Mouse (Mus musculus) liver, embryonic 16.5 days (tissue): ENCODE measurements around the gene Gpam. TPM values are rescaled to one million over a fixed set of nuclear protein-coding genes. Genes with fewer than 3 reads are reported as not detected.

Experiments used
- ATAC-seq: fragments of 200-750 bp; cut with Nextera tagmentation; 2 replicates; pipeline ENCODE4 v1.8.0; 2017; ENCODE audit warnings: low read depth, mild to moderate bottlenecking, moderate number of reproducible peaks, moderate library complexity
- H3K27ac ChIP-seq: fragments of 300-500 bp; sonication (generic); 2 replicates; pipeline ENCODE4 v1.5.1; 2014; ENCODE audit warnings: mild to moderate bottlenecking, low read length
- H3K27me3 ChIP-seq: fragments of 300-500 bp; sonication (generic); 2 replicates; pipeline ENCODE4 v1.6.1; 2014; ENCODE audit warnings: low read depth, low read length, mixed read lengths; ENCODE audit not compliant: control insufficient read depth, insufficient read depth
- H3K36me3 ChIP-seq: fragments of 300-500 bp; sonication (generic); 2 replicates; pipeline ENCODE4 v1.6.1; 2014; ENCODE audit warnings: mild to moderate bottlenecking; ENCODE audit not compliant: control insufficient read depth, insufficient read depth
- H3K4me1 ChIP-seq: fragments of 300-500 bp; sonication (generic); 2 replicates; pipeline ENCODE4 v1.6.1; 2014; ENCODE audit warnings: low read depth, low read length, mixed read lengths; ENCODE audit not compliant: control insufficient read depth
- H3K4me2 ChIP-seq: fragments of 300-500 bp; sonication (generic); 2 replicates; pipeline ENCODE4 v1.6.1; 2014; ENCODE audit warnings: low read depth, low read length, mixed read lengths
- H3K4me3 ChIP-seq: fragments of 300-500 bp; sonication (generic); 2 replicates; pipeline ENCODE4 v1.5.1; 2014; ENCODE audit warnings: low read depth, mild to moderate bottlenecking, low read length
- H3K9ac ChIP-seq: fragments of 300-500 bp; sonication (generic); 2 replicates; pipeline ENCODE4 v1.6.1; 2014; ENCODE audit warnings: low read depth, low read length
- H3K9me3 ChIP-seq: fragments of 300-500 bp; sonication (generic); replicated peaks from 2 replicates; pipeline ENCODE4 v1.6.1; 2016; ENCODE audit warnings: low read length; ENCODE audit not compliant: control insufficient read depth
- WGBS: fragments of 180-500 bp; shearing (Covaris S2); extraction: QIAGEN DNeasy Blood & Tissue Kit; methylation state at CpG from one replicate; pipeline ENCODE4 v1.1.7; 2014; ENCODE audit not compliant: insufficient replicate concordance; 5-methylcytosine and 5-hydroxymethylcytosine counted together
- polyA plus RNA-seq: library from polyadenylated mRNA; unstranded; fragments of >200 nt; fragmentation: Nextera tagmentation; extraction: Ambion mirVana; gene quantifications from 2 replicates; pipeline ENCODE4 v1.2.1, GENCODE M21; 2015

The Gpam gene
- polyA plus RNA-seq, 1 experiment from 2014 or later: 45.2 TPM

DNA sequence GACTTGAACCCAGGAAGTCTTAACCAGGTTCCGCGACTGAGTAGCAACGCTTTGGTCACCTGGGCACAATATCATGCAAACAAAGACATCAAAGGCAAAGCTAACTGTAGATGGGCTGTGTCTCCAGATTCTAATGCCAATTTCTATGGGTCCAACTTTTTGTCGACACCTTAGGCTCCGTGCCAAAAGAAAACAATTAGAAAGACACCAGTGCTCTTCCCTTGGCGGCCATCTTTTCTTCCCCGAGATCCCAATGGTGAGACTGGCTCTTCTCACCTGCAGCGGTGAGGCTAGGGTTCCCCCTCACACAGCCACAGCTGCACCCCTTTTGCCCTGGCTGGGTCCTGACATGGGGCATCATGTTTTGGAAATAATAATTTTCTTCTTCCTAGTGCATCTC lies 64.5 kb downstream of the Gpam start:
- ATAC-seq: no peak
- Histone ChIP-seq H3K27me3 (no peaks in the 10 kb centered on the region), H3K4me3 (no peak overlapping the region), H3K36me3 (no peaks in the 10 kb centered on the region; the same call in 1 of the 2 replicates), H3K9me3 (no peaks in the 10 kb centered on the region), H3K9ac (no peak overlapping the region), H3K4me2 (no peak overlapping the region), H3K27ac (no peak overlapping the region), H3K4me1 (no peaks in the 10 kb centered on the region; the same call in 1 of the 2 replicates)
- 77% methylated on average over 8 of the region's 8 CpGs for WGBS

GRCm38 (mm10) chr19:55061951-55062350 lies 65.1 kb downstream of the Gpam start:
- Histone ChIP-seq H3K27ac (no peak overlapping the region), H3K36me3 (no peaks in the 10 kb centered on the region), H3K9me3 (no peaks in the 10 kb centered on the region), H3K4me2 (no peak overlapping the region), H3K4me3 (no peak overlapping the region), H3K27me3 (no peaks in the 10 kb centered on the region), H3K4me1 (no peaks in the 10 kb centered on the region; the same call in 1 of the 2 replicates), H3K9ac (no peak overlapping the region)
- ATAC-seq: no peak
- WGBS: 21% methylated on average over 5 of the region's 5 CpGs

- Histone ChIP-seq H3K4me1 (no peaks in the 10 kb centered on the region; the same call in 1 of the 2 replicates), H3K27ac (no peak overlapping the region), H3K27me3 (no peaks in the 10 kb centered on the region), H3K9me3 (no peaks in the 10 kb centered on the region), H3K4me3 (0 out of 2 replicates have a peak overlapping the region, but pooled peaks have one; percentile 27), H3K4me2 (peak overlapping the region; percentile 53), H3K36me3 (no peaks in the 10 kb centered on the region), H3K9ac (no peak overlapping the region)
- no peak for ATAC-seq
- WGBS: 10% methylated on average over 14 of the region's 14 CpGs
Measured at GRCm38 (mm10) chr19:55061447-55061901, 65.6 kb downstream of the Gpam start.

GRCm38 (mm10) chr19:55060964-55061363 lies 66.1 kb downstream of the Gpam start:
- ATAC-seq: peak; percentile 9; the same call in 1 of the 2 replicates
- Histone ChIP-seq H3K36me3 (no peaks in the 10 kb centered on the region), H3K9me3 (no peaks in the 10 kb centered on the region), H3K4me2 (0 out of 2 replicates have a peak overlapping the region, but pooled peaks have one; percentile 53), H3K27me3 (no peaks in the 10 kb centered on the region), H3K4me3 (no peak overlapping the region), H3K4me1 (no peaks in the 10 kb centered on the region; the same call in 1 of the 2 replicates), H3K27ac (no peak overlapping the region), H3K9ac (no peak overlapping the region)
- WGBS: 2% methylated on average over 7 of the region's 7 CpGs

DNA sequence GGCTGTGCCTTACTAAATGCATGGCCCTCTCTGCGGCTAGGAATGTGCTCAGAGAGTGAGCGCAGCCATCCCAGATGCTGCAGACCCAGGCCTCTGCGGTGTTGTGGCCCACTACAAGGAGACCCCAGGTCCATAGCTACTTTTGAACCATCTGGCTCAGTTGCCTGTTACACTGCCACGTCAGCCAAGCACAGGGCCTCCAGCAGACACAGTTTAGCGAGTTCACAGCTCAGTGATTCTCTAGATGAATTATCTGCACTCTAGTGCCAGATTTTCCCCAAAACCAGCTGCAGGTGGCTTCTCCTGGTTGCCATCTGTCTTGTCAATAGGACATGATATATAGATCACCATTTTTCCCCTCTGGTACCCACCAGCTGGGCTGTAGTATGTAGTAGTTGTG lies 69.6 kb downstream of the Gpam start:
- Histone ChIP-seq H3K36me3 (no peaks in the 10 kb centered on the region), H3K4me3 (no peak overlapping the region), H3K9me3 (no peaks in the 10 kb centered on the region), H3K9ac (no peak overlapping the region), H3K4me1 (no peaks in the 10 kb centered on the region; the same call in 1 of the 2 replicates), H3K27me3 (no peaks in the 10 kb centered on the region), H3K27ac (no peak overlapping the region), H3K4me2 (no peak overlapping the region)
- 67% methylated on average over 5 of the region's 5 CpGs for WGBS
- no peak for ATAC-seq

- ATAC-seq: no peak
- Histone ChIP-seq H3K4me3 (no peak overlapping the region), H3K4me2 (no peak overlapping the region), H3K4me1 (no peaks in the 10 kb centered on the region), H3K27ac (no peak overlapping the region), H3K9ac (no peak overlapping the region), H3K9me3 (no peaks in the 10 kb centered on the region), H3K27me3 (no peaks in the 10 kb centered on the region), H3K36me3 (no peaks in the 10 kb centered on the region)
- WGBS: 68% methylated on average over 10 of the region's 10 CpGs
Measured at GRCm38 (mm10) chr19:55055634-55056269, 71.3 kb downstream of the Gpam start.

- Histone ChIP-seq H3K27ac (no peak overlapping the region), H3K4me3 (no peak overlapping the region), H3K36me3 (no peaks in the 10 kb centered on the region), H3K9ac (no peak overlapping the region), H3K9me3 (no peaks in the 10 kb centered on the region), H3K4me2 (no peak overlapping the region), H3K4me1 (no peaks in the 10 kb centered on the region), H3K27me3 (no peaks in the 10 kb centered on the region)
- no peak for ATAC-seq
- 45% methylated on average over 4 of the region's 4 CpGs for WGBS
Measured at GRCm38 (mm10) chr19:55053163-55053562, 73.9 kb downstream of the Gpam start.

DNA sequence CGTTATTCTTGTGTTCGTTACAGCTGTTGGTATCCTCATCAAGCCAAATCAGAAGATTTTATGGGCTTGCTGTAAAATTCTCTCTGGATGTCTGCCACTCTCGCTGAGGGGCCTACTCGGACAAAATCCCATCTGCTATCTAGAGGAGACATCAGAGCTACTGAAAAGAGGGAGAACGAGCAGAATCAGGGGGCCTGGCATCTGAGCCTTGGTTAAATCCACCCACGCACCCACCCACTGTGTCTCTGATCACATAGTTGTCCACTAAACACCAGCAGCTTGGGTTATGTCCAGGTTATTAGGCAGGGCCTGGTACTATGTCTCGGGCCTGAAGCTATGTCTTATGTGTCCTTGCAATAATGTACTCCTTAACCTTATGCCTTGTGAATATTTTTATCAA lies 89.6 kb downstream of the Gpam start:
- H3K27me3 ChIP-seq: no peaks in the 10 kb centered on the region
- H3K27ac ChIP-seq: no peak overlapping the region
- ATAC-seq: no peak
- no peaks in the 10 kb centered on the region for H3K4me1 ChIP-seq
- H3K4me2 ChIP-seq: no peak overlapping the region
- 59% methylated on average over 7 of the region's 7 CpGs for WGBS
- no peak overlapping the region for H3K4me3 ChIP-seq
- H3K36me3 ChIP-seq: no peaks in the 10 kb centered on the region
- H3K9me3 ChIP-seq: no peaks in the 10 kb centered on the region
- no peak overlapping the region for H3K9ac ChIP-seq

DNA sequence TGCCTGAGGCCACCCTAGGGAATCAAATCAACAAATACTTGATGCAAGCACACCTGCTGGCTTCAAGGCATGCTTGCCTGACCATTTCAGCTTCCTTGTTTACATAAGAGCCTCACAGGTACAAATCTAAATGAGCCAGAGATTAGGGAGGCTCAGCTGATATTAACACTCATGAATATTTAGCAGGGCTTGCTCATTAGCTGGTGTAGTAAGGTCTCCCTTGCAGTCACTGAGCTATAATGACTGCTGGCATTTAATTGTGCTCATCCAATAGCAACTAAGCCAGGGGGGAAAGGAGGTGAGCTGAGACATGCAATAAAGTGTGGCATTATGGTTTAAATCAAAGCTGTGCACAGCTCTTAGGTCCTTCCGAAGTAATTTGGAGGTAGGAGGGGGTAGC lies 108.2 kb downstream of the Gpam start:
- WGBS: 44% methylated on average over 1 of the region's 1 CpGs
- Histone ChIP-seq H3K9ac (no peak overlapping the region), H3K4me1 (no peaks in the 10 kb centered on the region), H3K9me3 (no peaks in the 10 kb centered on the region), H3K4me2 (no peak overlapping the region), H3K36me3 (no peaks in the 10 kb centered on the region), H3K27me3 (no peaks in the 10 kb centered on the region), H3K27ac (no peak overlapping the region), H3K4me3 (no peak overlapping the region)
- no peak for ATAC-seq
